Mouse (Mus musculus) left cerebral cortex, postnatal 4 days (tissue): ENCODE data around the gene Ihh. TPM values are rescaled to one million over a fixed set of nuclear protein-coding genes. Genes with fewer than 3 reads are reported as not detected.

ENCODE experiments used
- DNase-seq: peaks from one replicate; pipeline ENCODE4 v3.0.0-alpha.2; 2022
- intact Hi-C: fragments of 180-260 bp; cut with DNase I; formaldehyde crosslinking; loops from one replicate; pipeline ENCODE4 v1.15.1; 2025
- microRNA-seq: library from miRNA; unstranded; fragments of <30 nt; microRNA quantifications from one replicate; pipeline ENCODE4 v1.2.0, GENCODE M21; 2022
- total RNA-seq, 2 experiments: library from RNA; stranded (reverse); gene quantifications; 2 replicates each; pipeline ENCODE4 v1.2.3; 2021

Ihh gene
- total RNA-seq, 2 experiments from 2014 or later, result 0.28 to 0.40 TPM

DNA sequence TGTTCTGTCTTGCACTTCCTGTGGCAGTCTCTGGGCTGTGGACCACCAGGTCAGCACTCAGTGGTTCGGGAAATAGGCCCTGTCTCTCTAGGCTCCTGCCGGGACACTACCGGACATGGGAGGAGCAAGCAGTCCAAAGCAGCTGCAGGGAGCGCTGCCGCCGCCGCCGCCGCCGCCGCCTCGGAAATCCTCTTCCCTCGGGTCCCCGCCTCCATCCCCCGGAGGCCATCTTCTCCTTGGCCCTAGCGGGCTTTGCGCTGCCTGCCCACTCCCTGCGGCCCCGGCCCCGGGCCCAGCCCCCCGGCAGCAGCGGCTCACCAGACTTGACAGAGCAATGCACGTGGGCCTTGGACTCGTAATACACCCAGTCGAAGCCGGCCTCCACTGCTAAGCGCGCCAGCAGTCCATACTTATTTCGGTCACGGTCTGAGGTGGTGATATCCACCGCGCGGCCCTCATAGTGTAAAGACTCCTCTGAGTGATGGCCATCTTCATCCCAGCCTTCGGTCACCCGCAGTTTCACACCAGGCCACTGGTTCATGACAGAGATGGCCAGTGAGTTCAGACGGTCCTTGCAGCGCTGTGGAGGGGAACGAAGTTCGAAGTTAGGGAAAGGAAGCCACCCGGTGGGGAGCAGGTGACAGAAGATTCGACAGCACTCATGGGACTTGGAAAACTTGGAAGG is 3.3 kb downstream of the Ihh start:
- intact Hi-C loops, result no loop called here
- DNase-seq, result peak; percentile 14

DNA sequence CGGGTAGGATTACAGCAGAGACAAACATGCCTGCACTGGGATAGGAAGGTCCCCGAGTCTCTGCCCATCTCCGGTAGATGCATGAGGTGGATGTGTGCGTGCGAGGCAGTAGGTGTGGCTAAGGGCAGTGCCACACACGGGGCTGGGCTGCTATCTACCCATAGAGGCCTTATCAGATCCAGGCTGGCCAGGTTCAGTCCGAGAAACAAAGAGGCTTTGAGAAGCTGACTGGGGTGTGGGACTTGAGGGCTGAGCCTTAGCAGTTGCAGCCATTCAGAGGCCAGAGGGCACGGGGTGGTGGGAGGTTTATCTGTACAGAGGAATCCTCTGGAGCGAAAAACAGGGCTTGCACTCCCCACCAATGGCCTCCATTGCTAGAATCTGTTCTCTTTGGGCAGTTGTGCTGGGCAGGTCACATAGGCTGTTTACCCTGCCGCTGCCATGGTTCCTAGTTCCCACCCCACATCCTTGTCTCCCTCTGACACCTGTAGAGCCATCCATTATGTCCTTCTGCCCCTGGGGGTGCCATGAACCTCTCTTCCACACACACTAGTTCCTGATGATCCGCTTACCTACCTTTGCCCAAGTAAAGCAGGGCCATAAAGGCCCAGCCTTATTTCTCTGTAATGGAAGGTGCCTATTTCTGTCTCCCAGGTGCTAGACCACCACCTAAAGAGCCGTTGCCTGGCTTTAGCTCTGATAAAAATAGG is 9.7 kb downstream of the Ihh start:
- no peak for DNase-seq
- intact Hi-C loops, result no loop called here

DNA sequence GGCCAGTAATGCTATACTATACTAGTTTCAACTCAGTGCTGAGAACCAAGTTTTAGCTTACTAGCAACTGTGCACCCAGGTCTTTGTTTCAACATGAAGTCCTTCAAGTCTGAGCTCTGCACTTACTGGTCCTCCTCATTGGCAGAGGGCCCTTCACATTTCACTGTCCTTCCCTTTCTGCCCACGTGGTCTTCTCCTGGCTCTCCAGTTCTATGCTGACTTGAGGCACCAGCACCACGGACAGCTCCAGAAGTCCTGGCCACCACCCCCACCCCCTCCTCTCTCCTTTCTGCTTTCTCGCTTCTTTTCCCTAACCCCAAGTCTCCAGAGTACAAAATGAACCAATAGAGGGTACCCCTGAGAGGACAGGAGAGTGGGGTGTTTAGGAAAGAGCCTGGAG is 11.7 kb downstream of the Ihh start:
- intact Hi-C loops, result no loop called here
- no peak for DNase-seq

DNA sequence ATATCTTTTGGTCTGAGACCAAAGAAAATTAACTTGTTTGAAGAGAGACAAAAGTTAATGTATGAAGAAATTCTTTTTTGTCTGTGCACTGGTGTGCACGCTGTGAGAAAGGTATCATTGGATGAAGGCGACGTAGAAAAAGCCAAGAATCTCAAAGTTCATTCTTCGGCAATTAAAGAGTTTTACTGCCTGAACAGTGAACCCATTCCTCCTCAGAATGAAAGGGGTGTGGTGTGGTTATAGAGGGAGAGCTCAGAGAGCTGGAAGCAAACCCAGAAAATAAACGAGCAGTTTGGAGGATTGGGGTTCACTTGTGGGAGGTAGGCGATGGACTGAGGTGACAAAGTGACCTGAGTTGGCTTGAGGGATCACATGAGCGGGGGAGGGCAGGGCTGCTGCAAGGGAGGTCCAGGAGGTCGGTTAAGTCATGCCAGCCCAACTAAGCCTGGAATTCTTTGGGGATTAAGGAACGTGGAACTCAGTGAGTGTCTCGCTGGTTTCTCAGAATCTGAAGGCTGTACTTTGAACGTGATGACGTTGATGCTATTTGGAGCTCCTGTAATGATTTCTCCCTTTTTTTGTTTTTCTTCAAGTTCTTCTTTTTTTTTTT is 15.1 kb downstream of the Ihh start:
- intact Hi-C loops, result no loop called here
- no peak for DNase-seq

GRCm38 (mm10) chr1:74935402-74935801 is 16.1 kb downstream of the Ihh start, which contains the start of gene Cfap65:
Cfap65 (minus strand) TSS chr1:74935599.
- intact Hi-C loops, result no loop called here
- DNase-seq, result peak; percentile 48

GRCm38 (mm10) chr1:74927621-74928296 is 23.7 kb downstream of the Ihh start:
- intact Hi-C loops, result no loop called here
- DNase-seq, result no peak

DNA sequence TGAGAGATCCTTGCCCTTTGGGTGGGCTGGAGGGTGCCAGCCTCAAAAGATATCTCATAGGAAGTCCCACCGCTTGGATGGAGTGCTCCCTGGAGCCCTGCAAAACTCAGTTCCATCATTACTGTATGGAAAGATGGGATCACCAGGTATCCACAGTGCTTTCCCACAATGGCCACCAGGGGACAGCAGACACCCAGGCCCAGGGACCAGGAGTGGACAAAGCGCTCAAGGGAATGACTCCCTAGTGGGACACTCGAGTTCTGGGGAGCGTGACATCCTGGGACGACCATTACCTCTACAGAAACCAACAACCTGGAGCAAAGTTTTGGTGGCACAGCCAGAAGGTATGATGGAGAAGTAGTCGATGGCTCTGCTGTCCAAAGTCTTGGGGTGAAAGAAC is 24.8 kb downstream of the Ihh start:
- DNase-seq, result peak; percentile 38
- intact Hi-C loops, result no loop called here

- intact Hi-C loops, result no loop called here
- no peak for DNase-seq
These were observed 27.0 kb downstream of the Ihh start for GRCm38 (mm10) chr1:74924464-74924863.

- intact Hi-C loops, result no loop called here
- DNase-seq, result no peak
These were observed 35.8 kb downstream of the Ihh start for GRCm38 (mm10) chr1:74915706-74916105.

DNA sequence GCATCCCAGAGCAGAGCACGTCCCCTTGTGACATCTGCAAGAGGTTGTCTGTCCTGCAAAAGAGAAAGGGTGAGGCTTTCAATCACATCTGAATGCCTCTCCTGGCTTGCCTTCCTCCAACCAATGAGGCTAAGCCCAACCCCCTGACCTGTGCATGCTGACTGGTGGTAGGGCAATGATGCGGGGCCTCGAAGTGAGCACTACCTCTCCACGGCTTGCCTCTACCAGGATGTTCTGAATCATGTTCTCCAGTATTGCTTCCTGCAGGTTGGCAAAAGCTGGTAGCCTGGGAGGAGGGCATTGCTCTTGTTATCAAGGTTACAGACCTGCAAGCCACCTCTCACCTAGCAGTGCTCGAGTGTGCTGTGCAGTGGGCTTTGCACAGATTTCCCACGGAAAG is 49.3 kb downstream of the Ihh start:
- intact Hi-C loops, result no loop called here

DNA sequence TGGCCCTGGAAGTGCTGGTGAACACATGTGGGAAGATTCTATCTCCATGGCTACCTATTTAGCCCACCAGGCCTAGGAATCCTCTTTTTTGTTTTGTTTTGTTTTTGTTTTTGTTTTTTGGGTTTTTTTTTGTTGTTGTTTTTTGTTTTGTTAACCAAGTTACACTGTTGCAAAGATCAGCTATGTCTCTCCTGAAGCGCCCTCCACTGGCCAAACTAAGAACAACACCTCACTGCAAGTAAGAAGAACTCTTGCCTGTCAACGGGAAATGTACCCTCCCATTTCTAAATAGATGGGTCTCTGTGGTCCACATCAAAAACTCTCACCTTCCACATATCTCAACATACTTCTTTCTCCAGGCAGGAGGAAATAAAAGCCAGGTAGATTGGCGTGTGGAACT is 49.8 kb downstream of the Ihh start:
- intact Hi-C loops, result no loop called here
- peak; percentile 73 for DNase-seq

More for the DNA sequence above, 49.3 kb downstream of the Ihh start:
- DNase-seq, result no peak

GRCm38 (mm10) chr1:74900341-74901285 is 50.9 kb downstream of the Ihh start:
- peak; percentile 69 for DNase-seq
- intact Hi-C loops, result no loop called here

DNA sequence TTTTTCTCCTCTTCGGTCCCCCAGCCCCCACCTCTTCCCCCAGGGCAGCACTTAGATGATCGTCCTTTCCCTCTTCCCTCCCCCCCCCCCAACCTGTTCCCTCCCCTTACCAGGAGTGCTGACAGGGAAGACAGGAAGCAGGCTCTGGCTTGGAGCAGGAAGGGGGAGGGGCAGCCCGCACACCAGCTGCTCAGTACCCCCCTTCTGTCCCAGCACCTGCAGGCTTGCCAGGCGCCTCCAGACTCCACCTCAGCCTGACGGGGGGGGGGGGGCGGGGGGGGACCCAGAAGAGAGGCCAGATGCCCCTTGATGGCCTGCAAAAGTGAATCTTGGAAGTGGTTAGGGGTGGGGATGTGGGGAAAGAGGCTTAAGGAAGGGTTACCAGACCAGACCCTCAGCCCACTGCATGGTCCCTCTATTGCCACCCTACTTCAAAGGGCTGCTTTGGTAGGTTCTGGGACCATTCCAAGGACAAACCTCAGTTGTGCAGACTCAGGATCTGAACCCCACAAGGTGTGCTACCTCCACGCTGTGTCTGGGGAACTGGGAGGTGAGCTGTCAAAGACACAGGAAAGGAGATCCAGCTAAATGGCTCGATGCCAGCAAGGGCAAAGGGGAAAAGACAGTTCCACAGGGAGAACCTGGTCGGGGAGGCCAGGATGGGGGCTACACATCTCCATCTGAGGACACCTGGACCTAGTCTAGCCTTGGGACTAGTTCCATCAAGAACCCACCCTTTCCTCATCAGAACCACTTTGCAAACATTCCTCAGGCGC is 52.6 kb downstream of the Ihh start:
- intact Hi-C loops, result no loop called here
- DNase-seq, result no peak

DNA sequence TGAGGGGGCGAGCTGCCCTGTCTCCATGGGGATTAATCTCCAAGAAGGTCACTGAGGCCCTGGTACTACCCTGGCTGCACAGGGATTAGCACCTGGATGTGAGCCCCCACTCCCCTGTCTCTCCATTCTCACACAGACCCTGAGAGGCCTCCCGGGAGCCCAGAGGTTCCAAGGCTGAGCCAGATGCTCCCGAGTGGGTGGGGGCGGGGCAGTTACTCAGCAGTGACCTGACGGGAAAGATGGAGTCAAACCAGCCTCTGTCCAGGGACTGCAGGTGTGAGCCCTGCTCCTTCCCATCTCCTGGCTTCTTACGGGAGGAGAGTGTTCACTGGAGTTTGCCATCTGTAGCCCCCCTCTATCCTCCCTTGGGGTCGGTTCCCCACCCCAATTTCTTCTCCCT is 53.5 kb downstream of the Ihh start:
- intact Hi-C loops, result no loop called here
- no peak for DNase-seq

Small RNA genes lying within 50 kb of the gene (microRNA-seq; reads per million reads assigned to microRNA genes)
- gene Mir375, result 315 reads per million, percentile 63 among the genes with 10 or more reads in this experiment

Other genes with a start within 250 kb of the Ihh start
- gene Cyp27a1, start 238.1 kb downstream of the Ihh start, total RNA-seq, result under 1 TPM; 0.70 TPM
- gene Prkag3, start 202.5 kb downstream of the Ihh start, total RNA-seq, result not detected
- gene Wnt6, start 179.8 kb downstream of the Ihh start, total RNA-seq, result 1 to 10 TPM; 3.5 to 5.1 TPM
- under 1 TPM in 1 of 2 experiments, not detected in 1; 0.38 TPM for gene Wnt10a, start 160.2 kb downstream of the Ihh start, total RNA-seq
- 100 to 1,000 TPM; 227 to 230 TPM for gene Cdk5r2, start 96.7 kb downstream of the Ihh start, total RNA-seq
- not detected for gene Fev, start 66.3 kb downstream of the Ihh start, total RNA-seq
- not detected for gene Cryba2, start 58.5 kb downstream of the Ihh start, total RNA-seq
- 1 to 10 TPM; 1.5 to 1.8 TPM for gene Cfap65, start 16.1 kb downstream of the Ihh start, total RNA-seq
- gene Nhej1, start 173.5 kb upstream of the Ihh start, total RNA-seq, result 1 to 10 TPM; 2.3 to 2.5 TPM
- not detected for gene Slc23a3, start 182.2 kb upstream of the Ihh start, total RNA-seq
- gene Cnppd1, start 191.0 kb upstream of the Ihh start, total RNA-seq, result 10 to 100 TPM; 37.7 to 44.4 TPM
- gene Retreg2, start 191.1 kb upstream of the Ihh start, total RNA-seq, result 100 to 1,000 TPM; 122 to 123 TPM
- gene Zfand2b, start 217.0 kb upstream of the Ihh start, total RNA-seq, result 10 to 100 TPM; 19.2 to 21.4 TPM
- 10 to 100 TPM; 47.4 to 48.1 TPM for gene Abcb6, start 228.7 kb upstream of the Ihh start, total RNA-seq
- gene Ankzf1, start 240.5 kb upstream of the Ihh start, total RNA-seq, result 10 to 100 TPM; 12.7 to 18.1 TPM
- 10 to 100 TPM; 62.7 to 75.7 TPM for gene Atg9a, start 240.5 kb upstream of the Ihh start, total RNA-seq